Mouse (Mus musculus) adrenal gland, adult 2 months (tissue): Measurements from ENCODE around the gene Slc8a3. TPM values are rescaled to one million over a fixed set of nuclear protein-coding genes. Genes with fewer than 3 reads are reported as not detected.

ENCODE experiments used
- DNase-seq: peaks from one replicate; pipeline ENCODE4 v3.0.0; 2021
- polyA plus RNA-seq: library from polyadenylated mRNA; depleted of rRNA; stranded (reverse); fragments of >200 nt; gene quantifications from 2 replicates; pipeline ENCODE4 v1.2.3, GENCODE M21; 2012
- total RNA-seq, 2 experiments: library from RNA; stranded (reverse); gene quantifications; 2 replicates each; pipeline ENCODE4 v1.2.3; 2021

Slc8a3 gene
- total and polyA plus RNA-seq, 3 experiments = 0.42 to 1.8 (median 0.52) TPM

DNA sequence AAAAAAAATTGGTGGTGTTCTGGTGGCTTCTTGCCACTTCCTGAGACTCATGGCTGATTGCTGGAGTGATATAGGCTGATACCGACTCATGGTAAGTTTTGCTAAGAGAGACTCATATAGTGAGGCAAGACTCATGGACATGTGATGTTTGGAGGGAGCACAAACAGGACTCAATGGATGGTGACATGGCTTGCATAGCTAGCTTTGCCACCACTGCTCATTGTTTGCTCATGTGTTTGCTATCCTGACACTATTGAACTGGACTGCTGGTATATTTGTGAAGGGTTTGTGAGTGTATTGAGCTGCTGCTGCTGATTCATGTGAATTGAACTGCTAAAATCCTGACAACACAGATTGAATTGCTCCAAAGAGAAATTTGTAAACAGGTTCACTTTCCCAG is 95.8 kb downstream of the Slc8a3 start:
- no peak for DNase-seq

DNA sequence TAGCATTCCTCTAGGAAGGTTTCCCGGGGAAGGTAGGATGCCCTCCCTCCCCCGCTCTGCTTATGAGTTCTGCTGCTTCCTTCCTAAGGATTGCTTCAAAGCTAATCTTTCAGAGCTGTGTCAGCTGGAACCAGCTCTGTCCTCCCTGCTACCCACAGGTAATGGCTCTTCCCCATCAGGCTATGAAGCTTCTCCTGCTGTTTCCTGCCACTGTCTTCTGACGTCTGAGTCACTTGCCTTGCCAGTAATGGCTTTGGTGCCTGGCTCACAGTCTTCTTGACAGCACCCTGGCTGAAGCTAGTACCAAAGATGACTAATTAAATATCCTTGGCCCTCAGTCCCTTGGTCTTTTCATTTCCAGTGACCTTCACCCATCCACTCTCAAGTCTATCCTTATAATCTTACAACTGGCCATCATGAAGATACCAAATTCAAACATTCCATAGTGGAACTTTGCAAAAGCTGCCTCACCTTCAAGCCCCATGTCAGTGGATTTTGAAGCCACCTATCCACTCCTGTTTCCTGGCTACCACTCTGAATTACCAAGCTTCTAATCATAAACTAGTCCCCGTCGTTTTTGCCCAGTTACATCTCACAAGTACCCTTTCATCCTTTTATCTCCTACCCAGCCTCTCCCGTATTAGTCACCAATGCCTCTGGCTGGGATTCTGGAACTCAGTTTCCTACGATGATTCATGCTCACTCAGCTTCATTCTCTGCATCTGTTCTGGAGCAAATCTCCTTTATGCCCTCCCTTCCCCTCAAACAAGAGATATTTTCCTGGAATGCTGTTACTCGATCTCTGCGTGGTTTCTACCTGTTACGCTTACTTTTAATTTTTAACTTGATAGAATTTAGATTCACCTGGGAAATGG is 97.3 kb downstream of the Slc8a3 start:
- peak; percentile 59 for DNase-seq

DNA sequence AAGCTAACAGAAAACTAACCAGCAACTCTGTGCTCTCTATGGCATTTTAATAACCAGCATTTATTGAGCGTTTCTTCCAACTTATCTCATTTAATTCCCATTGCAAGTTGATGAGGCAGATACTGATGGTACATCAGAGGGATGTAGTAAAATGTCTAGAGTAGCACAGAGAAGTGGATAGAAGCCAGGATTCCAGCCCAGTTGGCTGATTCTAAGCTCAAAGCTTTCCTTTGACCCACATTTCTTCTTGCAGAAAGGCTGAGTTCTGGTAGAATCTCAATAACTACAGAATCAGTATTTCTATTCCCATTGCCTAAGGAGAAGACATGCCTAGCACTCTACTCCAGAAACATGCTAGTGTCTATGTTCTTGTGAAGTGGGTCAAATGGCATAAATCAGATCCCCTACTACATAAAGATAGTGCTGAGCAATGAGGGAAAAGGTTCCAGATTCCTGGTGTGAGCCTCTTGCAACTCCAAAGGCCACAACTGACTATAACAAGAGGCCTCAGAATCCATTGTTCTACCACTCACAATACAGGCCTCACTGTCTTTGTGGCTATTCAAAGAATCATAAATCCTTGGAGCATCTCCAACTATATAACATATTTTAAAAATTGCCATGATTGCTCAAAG is 99.1 kb downstream of the Slc8a3 start:
- no peak for DNase-seq

DNA sequence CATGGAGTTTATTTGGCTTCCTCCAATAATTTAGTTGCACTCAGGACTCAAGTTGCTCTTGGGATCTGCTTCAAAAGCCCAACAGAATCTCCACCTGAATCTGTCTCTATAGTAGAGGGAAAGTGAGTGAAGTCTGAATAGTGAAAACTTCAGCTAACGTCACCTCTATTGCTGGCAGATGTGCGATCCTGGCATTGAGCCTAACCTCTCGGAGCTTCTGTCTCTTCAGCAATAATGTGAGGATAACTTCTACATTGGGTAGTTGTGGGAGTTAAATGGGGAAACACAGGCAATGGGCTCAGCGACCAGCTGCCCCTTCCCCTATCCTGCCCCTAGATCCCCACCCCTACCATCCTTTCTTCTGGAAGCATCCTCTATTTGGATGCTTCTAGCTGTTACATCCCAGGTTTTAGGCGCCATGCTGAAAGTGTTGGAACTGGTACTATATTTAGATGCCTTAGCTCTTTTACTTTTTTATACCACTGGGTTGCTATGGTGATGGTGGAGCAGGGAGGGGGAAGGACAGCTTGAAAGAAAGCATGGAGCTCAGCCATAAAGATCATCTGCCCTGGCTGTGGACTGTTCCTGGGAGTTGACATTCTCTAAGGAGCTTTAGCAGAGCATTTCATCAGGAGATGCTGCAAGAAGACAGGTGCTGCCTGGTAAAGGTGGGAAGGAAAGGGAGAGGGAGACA is 105.1 kb downstream of the Slc8a3 start:
- no peak for DNase-seq

DNA sequence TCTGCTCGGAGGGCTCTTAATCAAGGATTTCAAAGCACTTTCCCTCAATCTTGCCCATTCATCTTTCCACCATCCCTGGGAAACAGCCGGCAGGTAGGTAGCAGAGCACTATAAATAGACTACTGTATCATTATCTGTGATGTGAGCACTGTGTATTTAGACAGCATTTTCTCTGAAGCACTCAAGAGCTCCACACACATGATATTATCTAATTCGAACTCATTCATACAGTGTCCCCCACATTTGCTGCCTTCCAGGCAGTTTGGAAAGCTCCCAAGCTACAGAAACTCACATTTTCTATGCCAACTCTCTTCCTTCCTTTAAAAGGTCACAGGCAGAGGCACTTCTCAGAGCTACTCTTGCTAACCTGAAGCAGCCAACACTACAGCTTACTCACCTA is 106.4 kb downstream of the Slc8a3 start:
- DNase-seq = no peak

DNA sequence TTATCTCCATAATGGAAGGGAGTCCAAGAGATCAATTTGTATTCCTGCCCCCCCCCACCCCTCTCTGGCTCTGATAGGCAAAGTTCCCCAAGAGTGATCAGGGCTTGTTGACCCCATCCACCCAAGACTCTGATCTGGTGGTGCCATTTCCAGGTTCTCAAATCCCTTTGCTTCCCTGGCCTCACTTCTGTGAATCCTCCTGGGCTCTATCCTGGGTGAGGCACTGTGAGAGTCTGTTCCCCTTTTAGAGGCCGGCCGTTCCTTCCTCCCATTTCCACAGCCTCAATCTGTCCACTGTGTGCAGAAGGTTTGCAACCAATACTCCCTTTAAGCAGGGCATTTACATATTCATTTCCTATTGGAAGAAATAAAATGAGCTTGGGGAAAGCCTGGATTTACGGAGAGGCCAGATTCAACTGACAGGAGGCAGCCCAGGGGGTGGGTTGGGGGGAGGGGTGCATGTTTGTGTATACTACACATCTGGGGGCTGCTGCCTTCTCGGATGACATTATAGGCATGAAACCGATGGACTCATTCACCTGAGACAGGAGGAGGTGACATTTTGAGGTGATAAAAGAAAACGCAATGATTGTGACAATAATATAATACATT is 106.9 kb downstream of the Slc8a3 start:
- no peak for DNase-seq

DNA sequence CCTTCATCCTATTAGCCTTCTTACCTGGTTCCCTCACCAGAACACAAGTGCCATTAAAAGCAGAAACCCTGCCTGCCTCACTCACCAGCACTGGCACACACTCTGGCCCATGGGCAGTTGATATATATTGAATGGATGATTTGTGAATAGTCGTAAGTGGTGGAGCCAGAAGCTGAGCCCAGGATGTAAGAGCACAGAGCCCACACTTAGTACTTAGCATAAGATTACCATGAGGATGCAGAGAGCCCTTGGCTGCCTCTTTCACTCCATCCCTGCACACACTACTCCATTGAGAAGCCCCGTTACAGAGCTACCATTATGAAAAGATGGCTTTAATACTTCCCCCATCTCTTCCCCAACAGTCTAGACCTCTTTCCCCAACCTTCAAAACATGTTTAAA is 108.1 kb downstream of the Slc8a3 start:
- DNase-seq = no peak

DNA sequence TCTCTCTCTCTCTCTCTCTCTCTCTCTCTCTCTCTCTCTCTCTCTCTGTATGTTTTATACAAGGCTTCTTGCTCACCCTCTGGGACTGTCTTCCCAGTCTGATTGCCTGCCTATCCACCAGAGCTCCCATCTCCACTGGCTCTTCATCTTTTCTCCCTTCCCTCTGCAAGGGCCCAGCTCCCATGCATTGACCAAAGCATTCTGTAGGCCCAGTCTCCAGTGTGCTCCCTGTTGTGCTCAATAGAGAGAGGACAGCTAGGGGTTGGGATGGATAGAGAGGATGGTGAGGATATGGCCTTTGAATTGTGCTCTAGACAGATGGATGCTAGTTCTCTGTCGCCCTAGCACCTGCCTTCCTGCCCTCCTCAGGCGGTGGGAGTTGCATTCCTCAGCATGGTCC is 109.7 kb downstream of the Slc8a3 start:
- DNase-seq = no peak

DNA sequence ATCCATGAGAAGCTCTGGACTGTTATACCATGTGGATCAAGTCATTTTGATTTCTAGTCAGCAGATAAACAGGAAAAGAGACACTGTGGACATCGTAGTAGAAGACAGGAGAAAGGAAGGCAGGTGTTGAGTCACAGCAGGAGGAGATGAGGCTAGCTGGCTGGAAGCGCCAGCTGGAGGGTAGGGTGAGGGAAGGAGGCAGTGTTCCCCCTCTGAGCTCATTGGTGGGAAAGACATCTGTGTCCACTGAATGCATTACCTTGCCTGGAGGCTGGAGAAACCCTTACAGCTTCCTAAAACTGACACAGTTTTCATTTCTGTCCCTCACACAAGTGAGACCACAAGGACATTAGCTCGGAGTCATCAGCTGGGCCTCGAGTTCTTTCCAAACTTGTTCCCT is 113.6 kb downstream of the Slc8a3 start:
- DNase-seq = no peak

DNA sequence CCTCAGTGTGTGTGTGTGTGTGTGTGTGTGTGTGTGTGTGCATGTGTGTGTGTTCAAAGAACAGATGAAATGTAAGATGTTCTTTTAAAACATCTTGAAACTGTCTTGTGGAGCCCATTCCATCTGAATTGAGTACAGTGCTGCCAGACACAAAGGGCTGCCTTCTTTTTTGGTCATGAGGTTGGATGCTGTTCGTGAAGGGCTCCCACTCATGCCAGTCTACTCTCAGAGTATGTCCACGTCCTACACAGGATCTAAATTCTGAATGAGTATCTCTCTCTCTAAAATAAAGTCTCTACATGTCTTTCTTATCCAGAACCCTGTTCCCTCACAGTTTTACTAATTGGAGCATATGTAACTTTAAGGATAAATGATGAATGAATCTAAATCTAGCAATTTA is 124.4 kb downstream of the Slc8a3 start:
- no peak for DNase-seq

DNA sequence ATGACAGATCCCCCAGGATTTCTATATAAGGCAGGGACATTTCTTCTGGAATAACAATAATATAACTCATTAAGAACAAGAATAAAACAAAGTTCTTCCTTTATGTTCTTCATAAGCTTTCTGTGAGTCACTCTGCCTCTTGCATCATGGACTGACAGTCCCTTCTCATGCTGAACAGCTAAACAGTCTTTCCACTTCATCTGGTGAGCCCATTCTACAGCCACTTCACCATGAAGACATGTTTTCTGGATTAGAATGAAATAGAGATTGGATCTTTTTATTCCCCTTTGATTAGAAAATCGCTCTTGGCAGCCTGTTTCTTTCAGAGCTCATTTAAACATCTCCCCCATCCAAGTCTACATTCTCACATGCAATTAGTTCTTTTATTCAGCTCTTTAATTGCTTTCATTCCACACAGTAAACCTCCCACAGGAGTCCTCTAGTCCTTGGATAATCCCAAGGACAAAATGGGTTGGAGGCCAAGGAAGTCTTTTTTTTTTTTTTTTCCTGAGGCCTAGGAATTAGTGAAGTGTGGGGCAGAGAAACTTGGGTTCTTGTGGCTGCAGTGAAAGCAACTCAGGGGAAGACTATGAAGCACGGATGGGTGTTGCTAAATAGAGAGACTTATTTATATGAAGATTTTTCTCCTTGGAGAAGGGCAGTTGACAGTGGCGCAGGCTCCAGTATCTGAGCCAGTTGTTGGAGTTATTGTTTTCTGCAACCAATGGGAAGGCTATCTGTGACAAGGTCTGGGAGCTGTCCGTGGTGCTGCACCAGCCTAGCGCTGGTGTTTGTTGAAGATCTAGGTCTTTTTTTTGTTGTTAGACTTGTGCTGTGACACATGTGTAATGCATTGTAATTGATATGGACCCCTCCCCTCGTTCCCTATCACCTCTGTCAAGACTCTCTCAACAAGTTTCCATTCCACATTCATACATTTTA is 127.1 kb downstream of the Slc8a3 start:
- DNase-seq = peak; percentile 54

DNA sequence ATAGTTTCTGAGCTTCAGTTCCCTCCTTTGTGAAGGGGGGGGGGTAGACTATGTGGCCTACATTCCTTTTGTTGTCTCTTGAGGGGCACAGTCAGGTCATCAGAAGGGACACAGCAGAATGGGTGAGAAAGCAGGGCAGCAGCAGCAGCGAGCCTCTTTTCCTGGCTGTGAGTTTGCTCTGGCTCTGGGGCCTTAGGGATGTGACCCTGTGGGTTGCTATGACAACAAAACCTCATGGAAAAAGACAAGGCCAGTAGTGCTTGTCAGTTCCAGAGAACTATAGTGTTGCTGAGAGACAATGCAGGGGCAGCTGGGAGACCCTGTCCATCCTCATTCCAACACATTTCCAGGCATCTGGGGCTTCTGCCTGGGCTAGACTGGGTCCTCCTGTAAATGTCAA is 129.8 kb downstream of the Slc8a3 start:
- peak; percentile 27 for DNase-seq

DNA sequence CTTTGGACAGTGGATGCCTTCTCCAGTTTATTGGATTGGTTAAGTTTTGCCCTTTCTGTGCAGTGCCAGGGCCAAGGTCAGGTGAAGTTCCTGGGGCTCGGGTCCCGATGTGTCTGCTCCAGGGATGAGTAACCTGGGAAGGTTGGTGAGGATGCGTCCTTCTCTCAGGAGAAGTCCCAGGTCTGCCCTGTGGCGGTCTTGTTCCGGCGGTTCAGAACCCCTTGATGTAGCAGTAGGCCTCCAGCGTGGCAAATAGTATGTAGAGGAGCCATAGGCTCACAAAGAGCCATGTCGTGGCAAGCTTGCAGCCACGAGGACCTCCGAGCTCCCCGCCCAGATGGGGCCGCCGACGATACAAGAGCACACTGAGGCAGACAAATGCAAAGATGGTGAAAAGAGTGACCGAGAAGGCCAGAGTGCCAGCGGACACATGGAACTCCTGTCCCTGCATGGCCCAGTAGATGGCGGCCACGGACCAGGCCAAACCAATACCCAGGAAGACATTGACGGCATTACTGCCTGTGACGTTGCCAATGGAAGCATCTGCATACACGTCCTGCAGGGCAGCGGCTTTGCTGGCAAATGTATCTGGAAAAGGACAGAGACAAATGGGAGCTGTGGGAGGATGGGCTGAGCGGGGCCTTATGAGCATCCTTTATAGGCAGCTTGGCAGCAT is 133.6 kb downstream of the Slc8a3 start:
- peak; percentile 85 for DNase-seq

DNA sequence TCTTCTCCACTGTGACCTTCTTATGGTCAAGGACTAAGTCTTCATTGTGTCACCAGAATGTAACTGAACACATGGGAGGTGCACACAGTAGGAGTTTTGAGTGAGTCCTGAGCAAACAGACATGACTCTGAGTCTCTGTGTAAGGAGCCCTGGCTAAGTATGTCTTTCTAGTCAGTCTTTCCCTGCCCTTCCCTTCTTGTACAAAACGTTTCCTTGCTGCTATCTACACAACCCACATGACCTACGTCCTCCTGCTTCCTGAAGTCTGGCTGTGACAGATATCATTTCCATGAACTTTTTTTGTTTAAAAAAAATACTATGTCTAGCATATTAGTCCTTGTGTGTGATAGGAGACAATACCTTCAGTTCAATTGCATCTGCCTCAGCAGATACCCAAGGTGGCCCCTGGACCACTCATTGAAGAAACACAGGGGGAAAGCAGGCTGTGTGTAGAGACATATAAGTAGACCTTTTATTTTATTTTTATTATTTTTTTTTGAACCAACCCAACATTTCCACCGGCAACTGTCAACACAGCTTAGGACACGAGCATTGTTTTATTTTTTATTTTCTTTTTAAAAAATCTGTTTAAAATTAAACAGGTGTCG is 135.4 kb downstream of the Slc8a3 start:
- DNase-seq = no peak

DNA sequence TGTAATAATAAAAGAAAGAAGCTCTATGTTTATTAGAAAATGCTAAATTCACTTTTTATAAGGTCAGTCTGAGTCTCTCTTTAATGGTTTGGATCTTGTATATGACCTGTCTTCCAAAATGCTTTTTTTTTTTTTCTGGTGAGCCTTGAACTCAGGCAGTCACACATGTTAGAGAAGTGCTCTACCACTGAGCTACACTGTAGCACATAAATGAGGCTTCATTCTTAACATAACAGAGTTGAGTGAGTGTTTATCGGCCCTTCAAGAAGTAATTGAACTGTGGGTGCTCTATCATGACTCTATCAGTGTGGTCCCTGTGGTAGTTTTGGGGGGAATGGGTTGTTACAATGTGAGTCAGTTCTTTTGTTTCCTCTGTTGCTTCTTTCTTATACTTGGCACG is 139.0 kb downstream of the Slc8a3 start:
- no peak for DNase-seq

DNA sequence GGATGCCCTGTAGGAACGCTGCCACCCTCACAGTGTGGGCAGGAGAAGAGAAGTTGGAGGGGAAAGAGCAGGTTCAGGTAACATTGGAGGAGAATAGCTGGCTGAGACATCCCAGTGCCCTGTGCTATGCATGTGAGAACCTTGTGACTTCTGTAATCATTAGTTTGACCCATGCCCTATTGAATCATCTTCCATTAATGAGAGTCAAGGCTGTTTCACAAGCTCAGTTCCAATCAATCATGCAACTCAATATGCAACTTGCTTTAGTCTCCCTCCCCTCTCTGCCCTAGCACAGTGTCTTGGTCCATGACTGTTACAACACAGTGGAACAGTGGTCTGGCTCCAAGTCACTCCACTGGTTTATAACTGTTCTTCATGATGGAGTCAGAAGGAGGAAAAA is 143.3 kb downstream of the Slc8a3 start:
- DNase-seq = peak; percentile 69

DNA sequence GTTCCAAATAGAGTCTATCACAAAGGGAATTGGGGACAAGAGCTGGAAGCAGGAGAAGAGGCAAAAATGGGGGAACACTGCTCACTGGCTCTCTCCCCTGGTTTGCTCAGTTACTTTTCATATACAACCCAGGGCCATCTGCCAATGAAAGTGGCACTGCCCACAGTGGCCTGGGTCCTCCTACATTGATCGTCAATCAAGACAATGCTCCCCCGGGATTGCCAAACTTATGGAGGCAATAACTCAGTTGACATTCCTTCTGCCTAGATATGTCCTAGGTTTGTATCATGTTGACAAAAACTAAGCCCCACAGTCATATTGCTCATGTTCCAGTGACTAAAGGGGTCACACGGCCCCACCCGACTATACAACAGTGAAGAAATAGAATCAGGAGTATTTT is 144.0 kb downstream of the Slc8a3 start:
- no peak for DNase-seq

DNA sequence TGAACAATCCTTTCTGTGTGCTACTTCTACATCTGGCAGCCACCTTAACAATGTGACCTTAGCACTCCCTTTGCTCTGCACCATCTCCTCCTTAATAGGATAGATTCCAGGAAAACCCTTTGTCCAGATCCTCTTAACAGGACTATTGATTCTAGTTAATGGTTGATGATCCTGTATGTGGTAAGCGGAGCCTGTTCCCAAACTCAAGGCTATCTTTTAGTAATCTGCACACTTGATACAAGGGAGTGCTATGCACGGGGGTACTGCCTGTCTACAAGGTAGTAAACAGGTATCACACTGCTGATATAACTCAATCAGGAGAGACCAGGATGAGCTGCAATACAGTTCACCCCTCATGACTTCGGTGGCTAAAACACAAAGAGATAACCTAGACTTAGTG is 144.6 kb downstream of the Slc8a3 start:
- DNase-seq = no peak

DNA sequence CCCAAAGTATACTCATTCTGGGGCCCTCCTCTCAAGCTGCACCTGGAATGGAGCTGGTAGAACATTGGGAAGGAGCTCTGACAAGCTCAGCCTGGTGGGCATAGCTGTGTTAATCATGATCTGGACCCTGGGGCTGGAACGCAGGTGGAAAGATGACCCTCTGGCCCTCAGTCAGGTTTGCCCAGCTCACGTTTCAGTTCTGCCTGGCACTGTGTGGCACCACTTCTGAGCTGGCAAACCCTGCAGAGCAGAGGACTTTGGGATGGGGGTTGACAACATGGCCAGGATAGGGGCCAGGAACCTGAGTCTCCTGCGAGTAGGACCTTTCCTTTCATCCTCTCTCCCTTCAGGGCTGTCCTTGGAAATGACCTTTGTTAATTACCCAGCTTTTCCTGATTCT is 146.3 kb downstream of the Slc8a3 start:
- peak; percentile 49 for DNase-seq

DNA sequence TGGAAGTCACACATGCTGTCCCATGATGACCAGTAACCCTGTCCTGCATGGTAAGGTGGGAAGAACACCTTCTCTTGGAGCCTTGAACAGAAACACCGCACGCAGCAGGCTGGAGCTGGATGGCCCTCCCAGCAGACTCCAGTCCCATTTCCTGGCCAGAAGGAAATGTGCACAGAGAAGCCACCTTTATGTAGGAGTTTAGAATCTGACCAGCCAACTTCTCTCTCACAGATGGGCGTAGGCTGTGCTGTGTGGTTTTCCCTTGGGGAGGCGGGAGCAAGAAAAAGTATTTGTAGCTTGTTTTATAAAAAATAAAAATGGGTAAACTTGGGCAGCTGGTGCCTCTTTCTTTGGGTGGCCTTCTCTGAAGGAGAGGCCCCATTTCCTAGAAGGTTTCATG is 146.9 kb downstream of the Slc8a3 start:
- DNase-seq = no peak

DNA sequence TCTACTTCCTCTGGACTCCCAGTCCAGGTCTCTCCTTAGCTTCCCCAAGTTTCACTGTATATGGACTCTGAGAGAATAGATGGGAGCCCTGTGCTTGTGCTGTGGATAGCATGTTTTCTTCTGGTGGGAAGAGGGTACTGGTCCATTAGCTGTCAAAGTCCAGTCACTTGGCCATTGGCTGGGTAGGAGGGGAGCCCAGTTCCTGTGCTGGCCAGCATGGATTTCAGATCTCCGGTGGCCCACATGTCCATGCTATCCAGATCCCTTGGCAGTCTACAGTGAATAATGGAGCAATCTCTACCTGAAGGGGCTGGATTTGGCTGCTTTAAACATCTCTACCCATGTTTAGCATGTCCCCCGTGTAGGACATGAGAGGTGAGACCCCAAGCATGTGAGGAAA is 148.0 kb downstream of the Slc8a3 start:
- DNase-seq = no peak
